Mouse (Mus musculus): ENCODE data around the gene Gng3. TPM values are rescaled to one million over a fixed set of nuclear protein-coding genes. Genes with fewer than 3 reads are reported as not detected.
A peak's percentile ranks its signal among the peaks of the same experiment; 100 is the strongest.
"Not testable (repeated sequence)": the region's sequence is repeated elsewhere in the genome, so short reads cannot be mapped to it uniquely, and the experiment has no call there.

The Gng3 gene
- total RNA-seq (2021) = under 1 TPM; 0.17 to 0.26 TPM
- long read RNA-seq, experiment 1, partial matches to known transcripts = 1 of 2 reads
- long read RNA-seq, experiment 1, other reads (novel, unspliced or antisense) = 1 of 2 reads
- long read RNA-seq, experiment 2, partial matches to known transcripts = 0 of 2 reads
- long read RNA-seq, experiment 2, other reads (novel, unspliced or antisense) = 2 of 2 reads

DNA sequence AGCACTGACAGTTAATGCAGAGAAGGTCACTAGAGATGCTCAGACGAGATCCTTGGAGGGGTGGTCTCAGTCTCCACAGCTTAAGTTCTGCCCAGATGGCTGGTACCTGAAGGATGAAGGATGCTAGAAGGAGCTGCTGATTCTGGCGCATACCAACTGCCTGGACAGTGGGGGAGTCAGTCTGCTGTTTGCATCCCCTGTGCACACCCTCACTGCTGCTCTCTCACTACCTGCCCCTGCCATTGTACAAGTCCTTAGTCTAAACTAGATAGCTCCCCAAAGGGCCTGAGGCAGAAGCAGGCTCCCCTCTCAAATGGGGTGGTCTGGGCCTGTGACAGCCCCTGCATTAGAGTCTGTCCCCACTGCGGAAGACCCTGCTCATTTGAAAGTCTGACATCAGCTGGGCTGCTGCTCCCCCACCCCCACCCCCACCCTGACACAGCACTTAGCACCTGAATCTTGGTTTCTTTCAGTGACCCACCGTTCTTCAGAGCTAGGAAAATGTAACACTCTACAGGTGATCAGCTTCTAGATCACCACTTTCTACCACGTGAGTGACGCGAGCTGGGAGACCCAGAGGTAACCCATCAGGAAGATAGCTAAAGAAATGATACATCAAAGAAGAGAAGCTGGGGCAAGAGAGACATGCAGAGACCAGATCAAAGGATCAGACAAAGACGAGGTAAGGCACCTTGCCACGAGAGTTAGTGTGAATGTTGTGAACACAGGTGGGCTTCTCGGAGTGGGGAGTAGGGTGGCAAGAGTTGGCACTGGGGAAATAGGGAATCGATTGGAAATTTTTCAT lies at the start of gene Gng3:
Gene Gng3, minus strand, starts transcription at position 92 of the 805 bp plus-strand sequence.
- no peak for DNase-seq (ENCODE audit: low spot score in 2 of 2)

DNA sequence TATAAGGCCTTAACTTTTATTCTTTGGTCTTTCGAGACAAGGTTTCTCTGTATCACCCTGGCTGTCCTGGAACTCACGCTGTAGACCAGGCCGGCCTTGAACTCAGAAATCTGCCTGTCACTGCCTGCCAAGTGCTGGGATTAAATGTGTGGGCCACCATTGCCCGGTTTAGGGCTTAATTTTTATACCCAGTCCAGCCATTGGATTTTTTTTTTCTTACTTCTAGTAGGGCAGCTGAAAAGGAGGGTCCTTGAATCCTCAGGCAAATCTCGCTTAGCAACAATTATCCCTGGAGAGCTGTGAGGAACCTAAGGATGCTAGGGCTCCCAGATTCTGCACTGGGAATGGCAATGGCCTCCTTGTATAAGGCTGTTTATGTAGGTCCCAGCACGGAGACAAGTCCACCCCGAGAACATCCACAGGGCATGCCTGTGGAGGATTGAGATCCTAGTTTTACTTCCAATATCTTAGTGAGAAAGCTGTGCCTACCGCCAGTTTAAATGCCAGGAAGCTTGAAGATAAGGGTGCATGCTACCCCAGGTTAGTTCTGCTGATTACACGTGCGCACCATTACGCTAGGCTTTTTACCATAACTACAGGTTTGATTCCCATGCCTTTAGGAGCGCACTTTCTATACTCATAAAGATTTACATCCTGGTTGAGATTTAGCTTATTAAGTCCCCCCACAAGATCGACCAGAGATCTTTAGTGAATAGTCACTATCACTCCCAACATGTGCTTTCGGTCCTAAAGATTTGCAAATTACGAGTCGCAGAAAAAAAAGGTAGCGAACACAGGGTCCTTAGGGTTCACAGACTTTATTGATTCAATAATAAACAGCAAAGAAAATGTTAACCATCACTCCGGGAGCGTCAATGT lies 48.8 kb upstream of the Gng3 start:
- no peak for DNase-seq (ENCODE audit: low spot score in 2 of 2)

DNA sequence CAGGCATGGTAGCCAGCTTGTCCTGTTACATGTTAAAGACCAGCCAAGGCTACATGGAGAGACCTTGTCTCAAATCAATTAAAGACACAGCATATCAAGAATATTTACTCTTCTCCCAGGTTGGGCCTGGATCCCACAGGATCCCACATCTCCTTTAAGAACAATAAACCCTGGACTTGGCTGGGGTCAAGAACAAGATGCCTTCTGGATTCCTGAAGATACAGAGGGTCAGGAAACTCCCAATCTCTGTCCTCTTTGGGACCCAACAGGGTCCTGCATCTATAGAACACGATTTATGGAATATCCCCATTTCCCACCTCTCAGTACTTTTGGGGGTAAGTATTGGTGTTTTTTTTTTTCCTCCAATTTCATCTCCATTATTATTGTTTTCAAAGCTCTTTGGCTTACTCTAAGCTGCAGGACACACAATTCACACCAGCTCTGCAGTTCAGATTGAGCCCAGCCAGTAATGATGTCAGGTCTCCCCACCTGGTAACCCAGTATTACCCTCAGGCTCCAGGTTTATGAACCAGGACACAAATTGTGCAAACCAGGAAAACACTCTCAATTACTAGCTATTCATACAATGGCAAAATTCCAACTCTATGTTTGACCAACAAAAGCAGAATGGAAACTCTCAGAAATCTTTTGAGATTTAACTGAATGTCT lies 48.1 kb upstream of the Gng3 start:
- no peak for DNase-seq (ENCODE audit: low spot score in 2 of 2)

DNA sequence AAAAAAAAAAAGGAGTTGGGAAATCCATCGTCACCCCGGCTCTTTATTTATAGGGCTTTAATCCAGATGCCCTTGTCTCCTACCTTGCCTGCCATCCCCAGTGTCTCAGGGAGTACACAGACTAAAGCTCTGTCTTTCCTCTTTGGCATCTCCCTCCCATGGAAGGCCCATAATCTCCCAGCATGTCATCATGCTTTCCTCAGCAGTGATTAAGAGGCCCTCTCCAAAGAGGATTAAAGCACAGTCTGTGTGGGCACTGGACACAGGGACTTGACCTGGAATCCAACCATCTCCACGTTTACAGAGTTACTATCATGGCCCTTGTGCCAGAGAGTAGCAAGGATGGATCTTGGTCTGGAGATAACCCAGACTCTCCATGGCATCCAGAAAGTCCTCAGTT lies 44.6 kb upstream of the Gng3 start, which contains the start of the genes Lbhd1 and Gm49403:
Gene Lbhd1, plus strand, starts transcription at position 117 of the 400 bp plus-strand sequence.
Gene Gm49403, plus strand, starts transcription at position 315 of the 400 bp plus-strand sequence.
- no peak for DNase-seq (ENCODE audit: low spot score in 2 of 2)

DNA sequence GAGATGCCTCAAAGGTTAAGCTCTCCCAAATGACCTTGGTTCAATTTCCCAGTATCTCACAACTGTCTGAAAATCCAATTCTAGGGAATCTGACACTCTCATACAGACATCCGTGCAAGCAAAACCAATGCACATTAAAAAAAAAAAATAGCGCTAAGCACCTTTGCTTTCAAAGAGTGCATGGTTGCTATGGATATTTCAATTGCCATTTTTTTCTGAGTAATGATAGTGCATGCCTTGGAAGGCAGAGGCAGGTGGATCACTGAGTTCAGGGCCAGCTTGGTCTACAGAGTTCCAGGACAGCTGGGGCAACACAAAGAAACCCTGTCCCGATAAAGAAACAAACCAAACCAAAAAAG lies 42.0 kb upstream of the Gng3 start:
- DNase-seq (ENCODE audit: low spot score in 2 of 2) = no peak

DNA sequence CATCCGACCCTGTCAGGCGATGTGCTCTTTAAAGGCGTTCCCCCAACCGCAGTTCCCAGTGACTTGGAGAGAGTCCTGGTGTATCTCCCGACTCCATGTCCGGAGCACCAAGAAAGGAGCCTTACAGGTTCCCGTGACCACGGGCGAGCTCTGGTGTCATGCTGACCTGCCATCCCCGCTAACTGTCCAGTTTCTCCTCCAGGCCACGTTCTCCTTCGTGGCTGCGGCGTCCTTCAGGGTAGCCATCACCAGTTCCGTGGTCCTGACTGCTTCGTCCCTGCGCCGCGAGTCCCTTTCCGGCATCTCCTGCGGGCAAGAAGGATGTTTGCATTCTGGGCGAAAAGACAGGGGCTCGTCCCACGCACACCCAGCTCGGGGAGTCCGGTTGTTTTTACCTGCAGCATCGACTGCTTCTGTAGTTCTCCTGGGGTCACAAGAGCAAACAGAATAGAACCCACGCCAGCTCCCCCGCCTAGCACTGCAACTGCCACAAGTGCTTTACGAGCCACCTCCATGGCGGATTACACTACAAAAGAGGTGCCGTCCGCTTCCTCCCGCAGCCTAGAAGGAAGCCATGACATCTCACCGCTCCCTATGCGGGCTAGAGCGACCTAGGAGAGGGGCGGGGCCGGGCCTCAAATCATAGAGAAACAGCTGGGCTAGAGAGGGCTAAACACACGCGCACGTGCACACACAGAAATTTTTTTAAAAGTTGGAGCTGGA lies 41.5 kb upstream of the Gng3 start, which contains the start of gene Uqcc3:
Gene Uqcc3, minus strand, starts transcription at position 613 of the 723 bp plus-strand sequence.
- peak; percentile 80 to 89 for DNase-seq (ENCODE audit: low spot score in 2 of 2)

DNA sequence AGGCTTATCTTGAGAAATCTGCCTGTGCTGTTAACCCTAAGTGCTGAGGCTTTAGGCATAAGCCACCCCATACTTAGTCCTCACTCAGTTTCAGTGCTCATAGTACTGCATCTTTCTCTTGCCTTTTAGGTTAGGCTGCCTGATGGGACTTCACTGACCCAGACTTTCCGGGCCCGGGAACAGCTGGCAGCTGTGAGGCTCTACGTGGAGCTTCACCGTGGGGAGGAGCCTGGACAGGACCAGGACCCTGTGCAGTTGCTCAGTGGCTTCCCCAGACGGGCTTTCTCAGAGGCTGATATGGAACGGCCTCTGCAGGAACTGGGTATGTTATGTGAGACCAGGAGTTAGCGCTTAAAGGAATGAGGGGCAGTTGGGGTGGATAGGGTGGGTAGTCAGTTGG lies 36.0 kb upstream of the Gng3 start:
- no peak for DNase-seq (ENCODE audit: low spot score in 2 of 2)

DNA sequence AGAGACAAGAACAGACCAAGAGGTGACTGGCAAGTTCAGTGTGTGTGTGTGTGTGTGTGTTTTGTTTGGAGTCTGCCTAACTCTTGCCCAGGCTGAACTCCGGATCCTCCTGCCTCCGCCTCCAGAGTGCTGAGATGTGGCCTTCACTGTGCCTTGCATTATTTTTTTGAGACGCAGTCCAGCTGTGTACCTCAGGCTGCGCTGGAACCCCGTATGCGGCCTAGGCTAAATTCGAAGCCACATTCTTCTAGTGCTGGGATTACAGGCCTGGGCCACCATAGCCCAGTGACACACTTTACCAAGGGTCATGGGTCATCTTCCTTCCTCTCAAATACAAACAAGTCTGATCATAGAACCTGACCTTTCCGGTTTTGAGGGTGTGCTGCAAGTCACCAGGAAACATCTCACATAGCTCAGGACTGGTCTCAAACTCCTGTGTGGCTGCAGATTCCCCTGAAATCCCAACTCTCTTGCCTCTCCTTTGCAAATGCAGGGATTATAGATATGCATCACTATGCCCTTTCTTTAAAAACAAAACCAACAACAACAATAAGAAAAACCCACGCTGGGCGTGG lies 33.4 kb upstream of the Gng3 start:
- no peak for DNase-seq (ENCODE audit: low spot score in 2 of 2)

DNA sequence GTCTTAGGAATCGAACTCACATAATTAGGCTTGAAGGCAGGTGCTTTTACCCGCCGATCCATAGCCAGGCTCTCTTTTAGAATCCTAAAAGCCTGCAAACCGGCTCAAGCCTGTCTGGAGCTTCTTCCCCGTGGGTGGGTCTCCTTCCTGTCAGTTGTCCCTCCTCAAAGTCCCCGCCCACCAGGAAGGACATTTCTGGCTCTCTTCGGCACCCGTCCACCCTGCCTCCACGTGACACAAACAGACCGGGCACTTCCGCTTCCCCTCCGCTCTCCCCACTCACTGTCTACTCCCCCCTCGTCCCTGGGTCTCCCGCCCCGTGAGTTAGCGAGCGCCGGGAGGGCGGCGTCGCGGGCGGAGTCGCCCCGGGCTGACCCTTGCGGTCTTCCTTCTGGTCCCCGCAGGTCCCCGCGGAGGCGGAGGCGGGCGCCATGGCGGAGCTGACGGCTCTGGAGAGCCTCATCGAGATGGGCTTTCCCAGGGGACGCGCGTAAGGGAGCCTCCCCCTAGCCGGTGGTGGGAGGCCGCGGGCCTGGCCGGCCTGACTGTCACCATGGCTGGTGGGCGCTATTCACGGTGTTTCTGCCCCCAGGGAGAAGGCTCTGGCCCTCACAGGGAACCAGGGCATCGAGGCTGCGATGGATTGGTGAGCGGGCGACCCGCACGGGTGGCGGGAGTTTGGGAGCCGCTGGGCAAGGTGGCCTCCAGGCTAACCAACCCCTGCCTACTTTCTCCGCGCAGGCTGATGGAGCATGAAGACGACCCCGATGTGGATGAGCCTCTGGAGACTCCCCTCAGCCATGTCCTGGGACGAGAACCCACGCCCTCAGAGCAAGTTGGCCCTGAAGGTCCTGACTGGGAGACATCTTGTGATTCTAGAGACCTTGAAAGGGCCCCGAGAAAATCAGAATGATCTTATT lies 32.5 kb upstream of the Gng3 start, which contains the start of gene Ubxn1:
Gene Ubxn1, plus strand, starts transcription at position 230 of the 920 bp plus-strand sequence.
- DNase-seq (ENCODE audit: low spot score in 2 of 2) = peak; percentile 86 to 95

DNA sequence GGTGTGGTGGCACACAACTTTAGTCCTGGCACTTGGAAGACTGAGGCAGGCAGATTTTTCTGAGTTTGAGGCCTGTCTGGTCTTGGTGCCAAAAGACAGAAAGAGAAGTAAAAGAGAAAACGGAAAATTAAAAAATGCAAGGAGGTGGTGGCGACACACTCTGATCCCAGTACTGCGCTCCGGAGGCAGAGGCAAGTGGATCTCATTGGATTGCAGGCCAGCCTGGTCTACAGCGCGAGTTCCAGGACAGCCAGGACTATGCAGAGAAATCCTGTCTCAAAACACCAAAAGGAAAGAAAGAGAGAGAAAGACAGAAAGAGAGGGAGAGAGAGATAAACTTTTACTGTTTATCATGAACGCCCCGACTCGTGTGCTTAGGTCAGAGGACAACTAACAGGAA lies 31.8 kb upstream of the Gng3 start:
- no peak for DNase-seq (ENCODE audit: low spot score in 2 of 2)

DNA sequence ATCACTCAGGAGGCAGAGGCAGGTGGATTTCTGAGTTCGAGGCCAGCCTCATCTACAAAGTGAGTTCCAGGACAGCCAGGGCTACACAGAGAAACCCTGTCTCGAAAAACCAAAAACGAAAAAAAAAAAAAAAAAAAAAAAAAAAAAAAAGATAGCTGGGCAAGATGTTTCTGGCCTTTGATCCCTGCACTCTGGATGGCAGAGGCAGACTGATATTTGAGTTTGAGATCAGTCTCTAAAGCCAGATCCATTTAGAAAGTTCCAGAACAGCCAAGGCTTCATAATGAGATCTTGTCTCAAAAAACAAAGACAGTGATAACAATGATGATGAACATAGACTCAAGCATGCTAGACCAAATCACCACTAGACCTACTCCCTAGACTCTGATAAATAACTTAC lies 31.4 kb upstream of the Gng3 start:
- not testable (repeated sequence) for DNase-seq (ENCODE audit: low spot score in 2 of 2)

DNA sequence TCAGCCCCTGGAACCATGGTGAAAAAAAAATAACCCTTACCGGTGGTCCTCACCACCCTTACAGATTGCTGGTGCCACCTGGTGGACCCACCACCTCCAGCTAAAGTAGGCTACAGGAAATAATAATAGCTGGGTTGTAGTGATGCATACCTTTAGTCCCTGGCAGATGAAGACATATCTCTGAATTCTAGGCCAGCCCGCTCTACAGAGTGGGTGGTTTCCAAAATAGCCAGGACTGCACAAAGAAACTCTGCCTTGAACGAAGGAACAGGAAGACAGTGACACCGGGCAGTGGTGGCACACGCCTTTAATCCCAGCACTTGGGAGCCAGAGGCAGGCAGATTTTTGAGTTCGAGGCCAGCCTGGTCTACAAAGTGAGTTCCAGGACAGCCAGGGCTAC lies 25.3 kb upstream of the Gng3 start:
- DNase-seq (ENCODE audit: low spot score in 2 of 2) = no peak

DNA sequence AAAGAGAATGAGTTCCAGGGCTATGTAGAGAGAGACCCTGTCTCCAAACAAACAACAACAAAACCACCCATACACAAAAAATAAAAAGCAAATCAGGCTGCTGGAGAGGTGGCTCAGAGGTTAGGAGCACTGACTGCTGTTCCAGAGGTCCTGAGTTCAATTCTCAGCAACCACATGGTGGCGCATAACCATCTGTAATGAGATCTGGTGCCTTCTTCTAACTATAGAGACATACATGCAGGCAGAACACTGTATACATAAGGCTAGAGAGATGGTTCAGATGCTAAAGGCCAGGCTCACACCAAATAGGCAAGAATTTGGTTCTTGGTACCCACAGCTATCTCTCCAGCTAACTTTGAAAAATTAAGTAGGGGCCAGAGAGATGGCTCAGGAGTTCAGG lies 20.0 kb upstream of the Gng3 start:
- no peak for DNase-seq (ENCODE audit: low spot score in 2 of 2)

DNA sequence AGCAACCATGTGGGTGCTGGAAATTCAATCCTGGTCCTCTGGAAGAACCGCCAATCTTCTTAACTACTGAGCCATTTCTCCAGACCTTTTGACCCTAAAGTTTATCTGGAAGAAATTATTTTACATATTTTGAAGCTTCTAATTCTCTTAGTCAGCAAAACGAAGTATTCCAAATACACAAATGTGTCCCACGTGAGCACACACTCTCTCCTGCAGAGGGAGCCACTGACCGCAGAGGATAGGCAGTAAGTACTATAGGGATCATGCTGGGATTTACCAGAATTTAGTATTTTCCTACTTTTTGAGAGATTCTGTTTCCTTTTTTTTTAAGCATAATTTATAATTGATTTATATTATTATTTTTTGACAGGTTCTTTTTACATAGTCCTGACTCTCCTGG lies 18.7 kb upstream of the Gng3 start:
- peak in 1 of 2 experiments; percentile 55 for DNase-seq (ENCODE audit: low spot score in 2 of 2)

DNA sequence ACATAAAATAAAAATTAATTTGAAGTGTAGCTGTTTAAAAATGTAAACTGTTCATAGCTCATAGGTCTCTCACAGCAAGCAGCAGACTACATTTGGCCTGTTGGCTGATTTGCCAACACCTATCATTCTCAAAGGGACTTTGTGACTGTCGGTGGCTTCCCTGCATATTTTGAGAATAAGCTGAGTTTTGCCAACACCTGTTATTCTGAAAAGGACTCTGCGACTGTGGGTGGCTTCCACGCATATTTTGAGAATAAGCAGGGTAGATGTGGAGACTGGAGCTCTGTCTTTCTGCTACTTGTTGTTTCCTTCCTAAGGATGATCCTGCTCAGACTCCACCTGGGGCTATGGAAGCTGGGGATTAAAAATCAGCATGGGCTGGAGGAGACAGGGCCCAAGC lies 14.1 kb upstream of the Gng3 start:
- no peak for DNase-seq (ENCODE audit: low spot score in 2 of 2)

DNA sequence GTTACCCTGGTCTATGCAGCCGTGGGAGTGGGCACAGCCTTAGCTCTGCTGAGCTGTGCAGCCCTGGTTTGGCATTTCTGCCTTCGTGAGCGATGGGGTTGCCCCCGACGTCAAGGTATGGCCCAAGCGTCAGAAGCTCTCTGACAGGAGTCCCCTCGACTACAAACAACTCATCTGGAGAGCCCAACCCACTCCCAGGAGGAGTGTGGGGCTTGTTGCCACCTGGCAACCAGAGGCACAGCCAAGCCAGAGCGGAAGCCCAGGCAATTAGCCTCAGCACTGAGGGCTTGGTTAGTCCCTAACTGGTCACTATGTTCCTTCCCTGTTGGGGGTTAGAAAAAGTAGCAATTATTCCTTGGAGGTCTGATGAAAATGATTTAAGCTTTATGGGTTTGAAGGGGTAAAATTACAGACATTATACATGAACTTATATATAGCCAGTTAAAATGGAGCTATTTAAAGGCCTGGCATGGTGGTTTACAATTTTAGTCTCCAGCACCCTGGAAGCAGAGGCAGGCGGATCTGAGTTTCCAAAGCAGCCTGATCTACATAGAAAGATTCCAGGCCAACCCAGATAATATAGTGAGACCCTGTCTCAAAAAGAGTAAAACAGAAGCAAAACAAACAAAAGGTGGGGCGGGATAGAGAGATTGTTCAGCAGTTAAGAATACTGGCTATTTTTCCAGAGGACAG lies 13.4 kb upstream of the Gng3 start:
- DNase-seq (ENCODE audit: low spot score in 2 of 2) = no peak

DNA sequence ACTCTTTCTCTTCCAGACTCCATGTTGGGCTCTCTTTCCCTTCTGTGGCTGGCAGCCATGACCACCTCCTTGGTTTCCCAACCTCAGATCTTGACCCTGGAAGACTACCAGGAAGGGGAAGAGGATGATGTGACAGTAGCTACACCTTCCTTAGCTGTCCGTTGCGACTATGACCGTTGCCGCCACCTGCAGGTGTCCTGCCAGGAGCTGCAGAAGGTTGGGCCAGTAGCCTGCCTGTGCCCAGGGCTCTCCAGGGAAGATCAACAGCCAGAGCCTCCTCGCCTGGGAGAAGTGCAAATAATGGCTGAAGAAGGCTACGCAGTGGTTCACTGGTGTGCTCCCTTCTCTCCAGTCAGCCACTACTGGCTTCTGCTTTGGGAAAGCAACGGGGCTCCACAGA lies 12.6 kb upstream of the Gng3 start:
- no peak for DNase-seq (ENCODE audit: low spot score in 2 of 2)

DNA sequence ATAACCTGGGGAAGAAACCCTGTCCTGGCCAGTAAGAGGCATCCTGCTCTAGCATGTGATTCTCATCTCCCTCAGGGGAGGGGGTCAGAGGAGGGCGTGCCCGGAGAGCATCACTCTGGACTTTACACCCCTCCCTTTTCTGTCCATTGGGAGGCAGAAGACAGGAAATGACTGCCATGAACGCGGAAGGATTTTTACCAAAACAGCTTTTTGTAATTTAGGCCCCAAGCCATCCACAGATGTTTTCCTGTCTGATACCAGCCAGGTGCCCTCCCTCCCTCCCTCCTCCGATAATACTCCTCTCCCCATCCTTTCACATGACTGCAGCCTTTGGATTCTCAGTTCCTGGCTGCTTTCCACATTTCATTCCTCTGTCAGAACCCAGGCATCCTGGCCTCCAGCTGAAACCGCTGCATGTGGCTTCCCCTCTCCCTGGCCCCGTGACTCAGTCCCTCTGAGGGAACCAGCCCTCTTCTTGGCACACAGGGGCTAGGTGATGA lies 11.5 kb upstream of the Gng3 start, which contains the start of gene Lrrn4cl:
Gene Lrrn4cl, plus strand, starts transcription at position 367 of the 500 bp plus-strand sequence.
- DNase-seq (ENCODE audit: low spot score in 2 of 2) = peak; percentile 45 to 66
